Mouse (Mus musculus): ENCODE results near the gene Zfp872. TPM values are rescaled to one million over a fixed set of nuclear protein-coding genes. Genes with fewer than 3 reads are reported as not detected.
"Not testable (repeated sequence)": the region's sequence is repeated elsewhere in the genome, so short reads cannot be mapped to it uniquely, and the experiment has no call there.

Gene Zfp872
- total RNA-seq, 2 experiments from 2014 or later = 0.11 TPM; not detected in 1

- no peak for DNase-seq
These were observed 18.6 kb upstream of the Zfp872 start for GRCm38 (mm10) chr9:22169327-22169726.

GRCm38 (mm10) chr9:22172318-22172717 is 15.6 kb upstream of the Zfp872 start:
- no peak for DNase-seq

DNA sequence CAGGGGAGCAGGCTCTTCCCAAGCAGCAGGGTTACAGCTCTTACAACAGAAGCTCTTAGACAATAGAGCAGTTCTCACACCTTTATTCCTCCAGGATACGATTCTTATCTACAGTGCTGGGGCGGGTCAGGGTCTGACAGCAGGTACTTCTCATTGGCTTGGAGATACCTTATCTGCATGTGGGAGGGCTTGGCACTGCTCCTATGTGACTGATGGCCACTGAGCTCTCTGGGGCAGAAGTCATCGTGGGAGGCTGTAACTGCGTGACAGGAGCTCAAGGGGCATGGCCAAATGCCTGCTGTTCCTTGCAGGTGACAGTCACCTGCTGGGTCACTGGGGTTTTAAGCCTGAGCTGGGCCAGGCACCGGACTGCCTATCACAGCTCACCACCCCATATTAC is 8.5 kb downstream of the Zfp872 start:
- no peak for DNase-seq

- DNase-seq = no peak
These were observed 25.9 kb downstream of the Zfp872 start for GRCm38 (mm10) chr9:22213785-22214194.

GRCm38 (mm10) chr9:22214549-22214948 is 26.7 kb downstream of the Zfp872 start:
- DNase-seq = no peak

DNA sequence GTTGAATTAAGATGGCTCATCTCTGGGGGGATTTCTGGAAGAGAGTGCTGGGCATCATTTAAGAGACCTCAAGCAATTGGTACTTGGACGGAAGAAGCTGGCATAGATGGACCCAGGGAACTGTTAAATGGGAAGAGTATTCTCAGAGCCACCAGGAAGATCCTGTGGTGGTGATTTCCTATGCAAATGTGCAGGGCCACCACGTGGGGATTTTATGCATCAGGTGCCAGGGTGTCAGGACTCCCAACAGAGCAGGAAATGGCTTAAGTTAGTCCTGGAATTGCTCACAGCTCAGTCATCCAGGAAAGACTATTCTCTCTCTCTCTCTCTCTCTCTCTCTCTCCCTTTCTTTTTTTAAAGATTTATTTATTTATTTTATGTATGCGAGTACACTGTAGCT is 28.8 kb downstream of the Zfp872 start:
- DNase-seq = no peak

GRCm38 (mm10) chr9:22217858-22218493 is 30.1 kb downstream of the Zfp872 start:
- DNase-seq = no peak

DNA sequence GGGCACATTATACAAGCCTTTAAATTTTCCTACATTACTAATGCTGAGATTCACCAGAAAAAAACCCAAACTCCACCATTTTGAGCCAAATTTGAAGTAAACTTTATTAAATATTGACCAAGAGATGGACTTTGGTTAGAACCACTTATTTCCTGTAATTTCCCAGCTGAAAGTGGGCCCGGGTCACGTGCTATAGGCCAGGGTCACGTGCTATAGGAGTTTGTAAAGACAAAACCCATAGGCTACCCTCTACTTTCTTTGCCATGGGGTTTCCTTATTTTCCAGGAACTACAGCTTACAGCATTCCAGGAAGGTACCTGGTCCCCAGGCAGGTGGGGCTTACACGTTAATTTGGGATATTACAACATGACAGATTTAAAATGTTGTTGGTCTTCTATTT is 36.2 kb downstream of the Zfp872 start:
- no peak for DNase-seq

GRCm38 (mm10) chr9:22224536-22225503 is 36.9 kb downstream of the Zfp872 start:
- DNase-seq = no peak

- peak; percentile 97 for DNase-seq
These were observed 37.9 kb downstream of the Zfp872 start, which contains the start of gene Zfp809 for GRCm38 (mm10) chr9:22225581-22226388. Zfp809 (plus strand) TSS chr9:22225714.

DNA sequence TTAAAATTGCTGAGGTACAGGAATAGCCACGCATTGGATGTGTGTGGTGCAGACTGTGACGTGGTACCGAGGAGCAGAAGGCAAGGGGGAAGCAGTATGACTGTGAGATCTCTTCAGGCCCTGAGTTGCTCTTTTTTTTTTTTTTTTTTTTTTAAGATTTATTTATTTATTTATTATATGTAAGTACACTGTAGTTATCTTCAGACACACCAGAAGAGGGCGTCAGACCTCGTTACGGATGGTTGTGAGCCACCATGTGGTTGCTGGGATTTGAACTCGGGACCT is 38.4 kb downstream of the Zfp872 start:
- not testable (repeated sequence) for DNase-seq

- DNase-seq = peak; percentile 6
These were observed 39.0 kb downstream of the Zfp872 start for GRCm38 (mm10) chr9:22226846-22227245.

GRCm38 (mm10) chr9:22229386-22230026 is 41.6 kb downstream of the Zfp872 start:
- DNase-seq = no peak

GRCm38 (mm10) chr9:22230061-22230460 is 42.2 kb downstream of the Zfp872 start:
- DNase-seq = no peak

GRCm38 (mm10) chr9:22230556-22230955 is 42.7 kb downstream of the Zfp872 start:
- DNase-seq = no peak

GRCm38 (mm10) chr9:22240001-22240400 is 52.1 kb downstream of the Zfp872 start:
- no peak for DNase-seq

GRCm38 (mm10) chr9:22244242-22244641 is 56.4 kb downstream of the Zfp872 start:
- no peak for DNase-seq

Other genes starting within 250 kb of the Zfp872 start
- gene Swsap1, start 232.3 kb upstream of the Zfp872 start, total RNA-seq (2021) = 1 to 10 TPM; 1.6 to 2.7 TPM
- under 1 TPM; 0.20 to 0.59 TPM for gene Epor, start 224.6 kb upstream of the Zfp872 start, total RNA-seq (2021)
- under 1 TPM; 0.33 to 0.83 TPM for gene Rgl3, start 198.6 kb upstream of the Zfp872 start, total RNA-seq (2021)
- not detected for gene Ccdc151, start 185.5 kb upstream of the Zfp872 start, total RNA-seq (2021)
- 10 to 100 TPM; 24.1 to 35.3 TPM for gene Prkcsh, start 185.3 kb upstream of the Zfp872 start, total RNA-seq (2021)
- under 1 TPM in 1 of 2 experiments, not detected in 1; 0.11 TPM for gene Elavl3, start 136.1 kb upstream of the Zfp872 start, total RNA-seq (2021)
- not detected for gene Gm49318, start 116.8 kb upstream of the Zfp872 start, total RNA-seq (2021)
- 1 to 10 TPM; 2.5 to 2.6 TPM for gene Zfp653, start 116.7 kb upstream of the Zfp872 start, total RNA-seq (2021)
- gene Ecsit, start 102.7 kb upstream of the Zfp872 start, total RNA-seq (2021) = 10 to 100 TPM; 79.5 to 83.6 TPM
- gene Cnn1, start 88.9 kb upstream of the Zfp872 start, total RNA-seq (2021) = 1 to 10 TPM; 4.2 to 8.1 TPM
- gene Elof1, start 70.9 kb upstream of the Zfp872 start, total RNA-seq (2021) = 10 to 100 TPM; 36.5 to 38.9 TPM
- 1 to 10 TPM in 1 of 2 experiments, under 1 TPM in 1; 0.77 to 8.8 TPM for gene Acp5, start 52.4 kb upstream of the Zfp872 start, total RNA-seq (2021)
- 10 to 100 TPM; 30.9 to 31.9 TPM for gene Pigyl, start 31.2 kb upstream of the Zfp872 start, total RNA-seq (2021)
- 1 to 10 TPM; 6.6 to 7.9 TPM for gene Zfp809, start 37.6 kb downstream of the Zfp872 start, total RNA-seq (2021)
- gene Zfp599, start 71.8 kb downstream of the Zfp872 start, total RNA-seq (2021) = not detected
- under 1 TPM; 0.91 to 0.95 TPM for gene Zfp810, start 119.6 kb downstream of the Zfp872 start, total RNA-seq (2021)
- 1 to 10 TPM; 1.2 to 1.4 TPM for gene Anln, start 201.1 kb downstream of the Zfp872 start, total RNA-seq (2021)
- gene 9530077C05Rik, start 223.4 kb downstream of the Zfp872 start, total RNA-seq (2021) = under 1 TPM; 0.20 to 0.86 TPM

Data from gastrocnemius, postnatal 25 days (tissue).